Mouse (Mus musculus) left cerebral cortex, adult 2 months (tissue): ENCODE data around the gene Txndc8. TPM values are rescaled to one million over a fixed set of nuclear protein-coding genes. Genes with fewer than 3 reads are reported as not detected.

Source experiments
- DNase-seq, 2 experiments: peaks; one replicate each; pipeline ENCODE4 v3.0.0; 2021 to 2022; ENCODE audit warnings: low spot score in 2 of 2, mixed read lengths in 1 of 2; ENCODE audit errors: extremely low spot score in 1 of 2
- H3K27ac ChIP-seq: fragments of 200-600 bp; 2 replicates; pipeline ENCODE4 v1.8.1; 2022
- H3K4me3 ChIP-seq: fragments of 200-600 bp; 2 replicates; pipeline ENCODE4 v1.8.1; 2022
- CTCF ChIP-seq: fragments of 200-600 bp; IDR thresholded peaks from 2 replicates; pipeline ENCODE4 v1.8.1; 2022; ENCODE audit warnings: antibody characterized with exemption, mild to moderate bottlenecking, moderate library complexity
- intact Hi-C: fragments of 180-260 bp; cut with DNase I; formaldehyde crosslinking; loops from one replicate; pipeline ENCODE4 v1.15.1; 2025
- total RNA-seq, 2 experiments: library from RNA; stranded (reverse); gene quantifications; 2 replicates each; pipeline ENCODE4 v1.2.3; 2021

Gene Txndc8
- total RNA-seq, 2 experiments from 2014 or later: not detected

- intact Hi-C loops: loop anchor here (10.0 kb wide), 1 partner anchor 959 kb away; the partner anchor contains the start of gene Ecpas
- DNase-seq: peak; percentile 60 to 62
These were observed 53.4 kb downstream of the Txndc8 start for GRCm38 (mm10) chr4:57955544-57955958.

GRCm38 (mm10) chr4:57954991-57955390 lies 53.9 kb downstream of the Txndc8 start:
- TF ChIP-seq CTCF: no peak
- intact Hi-C loops: loop anchor here (10.0 kb wide), 1 partner anchor 960 kb away; the partner anchor contains the start of gene Ecpas

More at GRCm38 (mm10) chr4:57955544-57955958, 53.4 kb downstream of the Txndc8 start:
- Histone ChIP-seq H3K4me3 (peak overlapping the region; percentile 69), H3K27ac (peak overlapping the region; percentile 95)
- no peak for TF ChIP-seq CTCF

GRCm38 (mm10) chr4:57954580-57954979 lies 54.3 kb downstream of the Txndc8 start:
- H3K27ac ChIP-seq: no peak overlapping the region
- no peak for DNase-seq
- TF ChIP-seq CTCF: no peak
- intact Hi-C loops: loop anchor here (10.0 kb wide), 1 partner anchor 960 kb away; the partner anchor contains the start of gene Ecpas
- peak overlapping the region; percentile 69 for H3K4me3 ChIP-seq

More at GRCm38 (mm10) chr4:57954991-57955390, 53.9 kb downstream of the Txndc8 start:
- no peak for DNase-seq
- H3K4me3 ChIP-seq: peak overlapping the region; percentile 69
- H3K27ac ChIP-seq: peak overlapping the region; percentile 95; the same call in 1 of the 2 replicates

GRCm38 (mm10) chr4:57953796-57954195 lies 55.1 kb downstream of the Txndc8 start:
- intact Hi-C loops: loop anchor here (10.0 kb wide), 1 partner anchor 961 kb away; the partner anchor contains the start of gene Ecpas

GRCm38 (mm10) chr4:57952891-57953290 lies 56.0 kb downstream of the Txndc8 start:
- Histone ChIP-seq H3K27ac (no peak overlapping the region), H3K4me3 (no peak overlapping the region)
- no peak for DNase-seq
- intact Hi-C loops: loop anchor here (10.0 kb wide), 1 partner anchor 962 kb away; the partner anchor contains the start of gene Ecpas
- TF ChIP-seq CTCF: no peak

More at GRCm38 (mm10) chr4:57953796-57954195, 55.1 kb downstream of the Txndc8 start:
- Histone ChIP-seq H3K27ac (no peak overlapping the region), H3K4me3 (no peak overlapping the region)
- TF ChIP-seq CTCF: no peak
- DNase-seq: no peak

- no peak overlapping the region for H3K4me3 ChIP-seq
- no peak for DNase-seq
- intact Hi-C loops: loop anchor here (10.0 kb wide), 1 partner anchor 962 kb away; the partner anchor contains the start of gene Ecpas
- H3K27ac ChIP-seq: no peak overlapping the region
- TF ChIP-seq CTCF: no peak
These were observed 56.5 kb downstream of the Txndc8 start for GRCm38 (mm10) chr4:57952416-57952815.

- DNase-seq: no peak
- intact Hi-C loops: loop anchor here (10.0 kb wide), 1 partner anchor 965 kb away; the partner anchor contains the start of gene Ecpas
- no peak overlapping the region for H3K4me3 ChIP-seq
- no peak overlapping the region for H3K27ac ChIP-seq
- TF ChIP-seq CTCF: no peak
These were observed 59.1 kb downstream of the Txndc8 start for GRCm38 (mm10) chr4:57949866-57950265.

- no peak for DNase-seq
- no peak for TF ChIP-seq CTCF
- no peak overlapping the region for H3K27ac ChIP-seq
- intact Hi-C loops: no loop called here
- no peak overlapping the region for H3K4me3 ChIP-seq
These were observed 61.4 kb downstream of the Txndc8 start for GRCm38 (mm10) chr4:57947476-57947875.

GRCm38 (mm10) chr4:57947036-57947435 lies 61.9 kb downstream of the Txndc8 start:
- no peak overlapping the region for H3K27ac ChIP-seq
- intact Hi-C loops: no loop called here
- DNase-seq: no peak
- no peak overlapping the region for H3K4me3 ChIP-seq
- TF ChIP-seq CTCF: no peak

GRCm38 (mm10) chr4:57942892-57943291 lies 66.0 kb downstream of the Txndc8 start:
- DNase-seq: no peak
- Histone ChIP-seq H3K4me3 (no peak overlapping the region), H3K27ac (no peak overlapping the region)
- intact Hi-C loops: no loop called here
- no peak for TF ChIP-seq CTCF

GRCm38 (mm10) chr4:57940631-57941030 lies 68.3 kb downstream of the Txndc8 start:
- intact Hi-C loops: no loop called here
- TF ChIP-seq CTCF: no peak
- no peak for DNase-seq
- no peak overlapping the region for H3K27ac ChIP-seq
- no peak overlapping the region for H3K4me3 ChIP-seq

- no peak for DNase-seq
- TF ChIP-seq CTCF: no peak
- Histone ChIP-seq H3K4me3 (no peak overlapping the region), H3K27ac (no peak overlapping the region)
- intact Hi-C loops: no loop called here
These were observed 71.6 kb downstream of the Txndc8 start for GRCm38 (mm10) chr4:57937292-57937691.

- Histone ChIP-seq H3K27ac (no peak overlapping the region), H3K4me3 (no peak overlapping the region)
- TF ChIP-seq CTCF: no peak
- DNase-seq: no peak
- intact Hi-C loops: no loop called here
These were observed 74.7 kb downstream of the Txndc8 start for GRCm38 (mm10) chr4:57934181-57934580.

Other genes starting within 250 kb of the Txndc8 start
- under 1 TPM; 0.27 to 0.42 TPM for gene D630039A03Rik, start 92.8 kb downstream of the Txndc8 start, total RNA-seq
- gene Txn1, start 52.7 kb downstream of the Txndc8 start, total RNA-seq: 100 to 1,000 TPM in 1 of 2 experiments, 10 to 100 TPM in 1; 96.7 to 102 TPM
- gene Svep1, start 197.7 kb upstream of the Txndc8 start, total RNA-seq: 1 to 10 TPM in 1 of 2 experiments, under 1 TPM in 1; 0.77 to 1.0 TPM